Mouse (Mus musculus): ENCODE data around the gene Ereg.

DNA sequence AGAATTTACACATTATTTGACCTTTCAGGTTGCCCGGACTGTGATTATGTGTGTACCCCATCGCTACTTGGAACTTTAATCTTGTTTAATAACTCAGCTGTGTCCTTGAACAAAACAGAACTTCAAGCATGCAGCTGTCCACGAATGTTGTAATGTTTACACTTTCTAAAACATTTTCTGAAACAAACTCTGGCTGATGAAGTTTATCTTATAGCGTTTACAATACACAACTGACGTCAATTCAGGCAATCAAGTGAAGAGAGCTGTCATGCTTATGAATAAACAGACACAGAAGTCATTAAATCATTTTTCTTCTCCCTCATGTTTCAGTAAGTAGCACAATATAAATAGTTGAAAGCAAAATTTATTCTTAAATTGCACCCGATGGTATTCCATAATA, 26.4 kb upstream of the Ereg start:
- TF ChIP-seq CTCF (conservative IDR thresholded peaks at IDR 0.05; ENCODE audit: insufficient read depth, insufficient read length, low read depth, low read length) (no peak), POLR2A (IDR thresholded peaks at IDR 0.05; ENCODE audit: low read depth, low read length) (no peak)
